Mouse (Mus musculus) erythroblast, embryonic 14.5 days (primary cell): Measurements from ENCODE around the gene Gm27179. TPM values are rescaled to one million over a fixed set of nuclear protein-coding genes. Genes with fewer than 3 reads are reported as not detected.
"Not testable (repeated sequence)": the region's sequence is repeated elsewhere in the genome, so short reads cannot be mapped to it uniquely, and the experiment has no call there.

Experiments
- H3K27me3 ChIP-seq: 2 replicates; pipeline ENCODE4 v1.6.1; 2012; ENCODE audit warnings: inconsistent platforms; ENCODE audit not compliant: control insufficient read depth
- H3K36me3 ChIP-seq: 2 replicates; pipeline ENCODE4 v1.6.1; 2012; ENCODE audit warnings: mild to moderate bottlenecking, inconsistent platforms; ENCODE audit not compliant: control insufficient read depth
- H3K4me1 ChIP-seq: 2 replicates; pipeline ENCODE4 v1.6.1; 2012; ENCODE audit warnings: inconsistent platforms; ENCODE audit not compliant: control insufficient read depth
- H3K4me3 ChIP-seq: replicated peaks from 2 replicates; pipeline ENCODE3; 2012; ENCODE audit warnings: moderate library complexity, mild to moderate bottlenecking, inconsistent platforms
- H3K9me3 ChIP-seq: 2 replicates; pipeline ENCODE4 v1.6.1; 2012; ENCODE audit warnings: low read length, inconsistent platforms, mixed read lengths; ENCODE audit not compliant: control insufficient read depth
- polyA plus RNA-seq: library from polyadenylated mRNA; stranded (reverse); fragments of >175 nt; gene quantifications from 2 replicates; pipeline ENCODE4 v1.2.3, GENCODE M21; 2012

Gene Gm27179
- polyA plus RNA-seq: not detected in 2 replicates

- H3K4me3 ChIP-seq, H3K9me3 ChIP-seq, H3K4me1 ChIP-seq, H3K36me3 ChIP-seq, H3K27me3 ChIP-seq: not testable (repeated sequence)
Observed at GRCm38 (mm10) chr14:69512449-69512848, at the start of gene Gm27179. Gene Gm27179, minus strand, starts transcription at chr14:69512549.

- not testable (repeated sequence) for H3K27me3 ChIP-seq, H3K4me1 ChIP-seq, H3K36me3 ChIP-seq, H3K9me3 ChIP-seq, H3K4me3 ChIP-seq
Observed at GRCm38 (mm10) chr14:69557550-69557949, 45.2 kb upstream of the Gm27179 start.

GRCm38 (mm10) chr14:69556820-69557219, 44.5 kb upstream of the Gm27179 start:
- H3K27me3 ChIP-seq, H3K9me3 ChIP-seq, H3K4me1 ChIP-seq, H3K36me3 ChIP-seq, H3K4me3 ChIP-seq: not testable (repeated sequence)

- H3K9me3 ChIP-seq, H3K4me3 ChIP-seq, H3K27me3 ChIP-seq, H3K4me1 ChIP-seq, H3K36me3 ChIP-seq: not testable (repeated sequence)
Observed at GRCm38 (mm10) chr14:69555110-69555831, 42.9 kb upstream of the Gm27179 start, which contains the start of gene Entpd4b. Gene Entpd4b, plus strand, starts transcription at chr14:69555424.

- not testable (repeated sequence) for H3K4me1 ChIP-seq, H3K9me3 ChIP-seq, H3K36me3 ChIP-seq, H3K27me3 ChIP-seq, H3K4me3 ChIP-seq
Observed at GRCm38 (mm10) chr14:69547310-69547709, 35.0 kb upstream of the Gm27179 start.

GRCm38 (mm10) chr14:69545052-69545451, 32.7 kb upstream of the Gm27179 start:
- not testable (repeated sequence) for H3K4me1 ChIP-seq, H3K27me3 ChIP-seq, H3K9me3 ChIP-seq, H3K36me3 ChIP-seq, H3K4me3 ChIP-seq

- H3K36me3 ChIP-seq: not testable (repeated sequence)
Observed at GRCm38 (mm10) chr14:69544033-69544432, 31.7 kb upstream of the Gm27179 start.

GRCm38 (mm10) chr14:69542695-69543094, 30.3 kb upstream of the Gm27179 start:
- H3K4me3 ChIP-seq, H3K9me3 ChIP-seq, H3K27me3 ChIP-seq, H3K4me1 ChIP-seq, H3K36me3 ChIP-seq: not testable (repeated sequence)

More at GRCm38 (mm10) chr14:69544033-69544432, 31.7 kb upstream of the Gm27179 start:
- H3K27me3 ChIP-seq, H3K4me1 ChIP-seq, H3K9me3 ChIP-seq, H3K4me3 ChIP-seq: not testable (repeated sequence)

- H3K4me1 ChIP-seq, H3K9me3 ChIP-seq, H3K4me3 ChIP-seq, H3K36me3 ChIP-seq, H3K27me3 ChIP-seq: not testable (repeated sequence)
Observed at GRCm38 (mm10) chr14:69540113-69540512, 27.8 kb upstream of the Gm27179 start.

- H3K9me3 ChIP-seq, H3K4me3 ChIP-seq, H3K4me1 ChIP-seq, H3K27me3 ChIP-seq, H3K36me3 ChIP-seq: not testable (repeated sequence)
Observed at GRCm38 (mm10) chr14:69536539-69536938, 24.2 kb upstream of the Gm27179 start.

GRCm38 (mm10) chr14:69526202-69526601, 13.9 kb upstream of the Gm27179 start:
- H3K36me3 ChIP-seq: not testable (repeated sequence)

GRCm38 (mm10) chr14:69523001-69523400, 10.7 kb upstream of the Gm27179 start:
- not testable (repeated sequence) for H3K27me3 ChIP-seq, H3K4me3 ChIP-seq, H3K36me3 ChIP-seq, H3K4me1 ChIP-seq, H3K9me3 ChIP-seq

More at GRCm38 (mm10) chr14:69526202-69526601, 13.9 kb upstream of the Gm27179 start:
- not testable (repeated sequence) for H3K4me1 ChIP-seq, H3K27me3 ChIP-seq, H3K4me3 ChIP-seq, H3K9me3 ChIP-seq

GRCm38 (mm10) chr14:69520810-69521209, 8.5 kb upstream of the Gm27179 start:
- H3K4me3 ChIP-seq, H3K36me3 ChIP-seq, H3K27me3 ChIP-seq, H3K9me3 ChIP-seq, H3K4me1 ChIP-seq: not testable (repeated sequence)

- not testable (repeated sequence) for H3K4me1 ChIP-seq, H3K4me3 ChIP-seq
Observed at GRCm38 (mm10) chr14:69507000-69507399, 5.3 kb downstream of the Gm27179 start.

GRCm38 (mm10) chr14:69503174-69503573, 9.2 kb downstream of the Gm27179 start, which contains the start of gene Gm16867:
Gene Gm16867, minus strand, starts transcription at chr14:69503362.
- H3K9me3 ChIP-seq, H3K4me3 ChIP-seq, H3K4me1 ChIP-seq, H3K27me3 ChIP-seq, H3K36me3 ChIP-seq: not testable (repeated sequence)

More at GRCm38 (mm10) chr14:69507000-69507399, 5.3 kb downstream of the Gm27179 start:
- H3K36me3 ChIP-seq, H3K9me3 ChIP-seq, H3K27me3 ChIP-seq: not testable (repeated sequence)
